Mouse (Mus musculus): ENCODE data around the gene Lrrc45. TPM values are rescaled to one million over a fixed set of nuclear protein-coding genes. Genes with fewer than 3 reads are reported as not detected.

Gene Lrrc45
- total and polyA plus RNA-seq, 2 experiments from 2014 or later: 44.8 to 51.0 TPM

GRCm38 (mm10) chr11:120731858-120732680, 18.3 kb downstream of the Lrrc45 start, which contains the start of gene Cbr2:
TSS of gene Cbr2 (minus strand) at chr11:120732114.
- H3K4me2 ChIP-seq (ENCODE audit: low read depth, low read length, poor library complexity, severe bottlenecking): no peak within 1 kb of the TSS
- WGBS: 76% methylated on average over 12 of the region's 12 CpGs
- DNase-seq (ENCODE audit: low spot score): no peak
- no peaks in the 10 kb centered on the region for H3K36me3 ChIP-seq (ENCODE audit: insufficient read depth, low read length)
- ATAC-seq (ENCODE audit: low FRiP score): no peak
- H3K27ac ChIP-seq (ENCODE audit: low read depth, low read length): no peak within 1 kb of the TSS
- H3K4me1 ChIP-seq (ENCODE audit: insufficient read depth, low read length): no peaks in the 10 kb centered on the region
- no peak within 1 kb of the TSS for H3K4me3 ChIP-seq (ENCODE audit: low read depth, low read length)
- TF ChIP-seq CTCF (IDR thresholded peaks at IDR 0.05): no peak
- no peaks in the 10 kb centered on the region for H3K27me3 ChIP-seq (ENCODE audit: insufficient read depth, low read length)
- no peak within 1 kb of the TSS for H3K9ac ChIP-seq (replicated peaks; ENCODE audit: low read length, poor library complexity, severe bottlenecking)
- H3K9me3 ChIP-seq (ENCODE audit: low read length): no peaks in the 10 kb centered on the region

DNA sequence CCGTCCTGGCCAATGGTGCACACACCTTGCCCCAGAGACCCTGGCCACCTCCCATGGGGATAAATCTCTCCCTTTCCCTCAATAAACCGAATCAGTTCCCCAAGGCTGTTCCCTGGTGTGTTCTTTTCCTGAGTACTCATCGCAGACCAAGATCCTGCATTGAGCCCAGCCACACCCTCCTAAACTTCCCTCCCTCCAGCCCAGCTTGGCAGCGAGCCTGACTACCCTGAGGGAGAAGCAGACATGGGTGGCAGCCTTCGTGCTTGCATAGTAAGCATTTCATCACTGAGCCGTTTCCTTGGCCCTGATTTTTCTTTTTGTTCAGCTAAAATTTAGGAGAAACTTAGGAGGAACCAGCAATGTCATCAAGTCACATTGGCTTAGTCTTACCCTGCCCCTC, 19.8 kb downstream of the Lrrc45 start:
- H3K4me1 ChIP-seq (ENCODE audit: insufficient read depth, low read length): no peaks in the 10 kb centered on the region
- H3K36me3 ChIP-seq (ENCODE audit: insufficient read depth, low read length): no peaks in the 10 kb centered on the region
- H3K9ac ChIP-seq (replicated peaks; ENCODE audit: low read length, poor library complexity, severe bottlenecking): no peak overlapping the region
- DNase-seq (ENCODE audit: low spot score) (no peak), ATAC-seq (ENCODE audit: low FRiP score) (no peak)
- WGBS: 64% methylated on average over 6 of the region's 6 CpGs
- TF ChIP-seq CTCF (IDR thresholded peaks at IDR 0.05): no peak
- no peak overlapping the region for H3K27ac ChIP-seq (ENCODE audit: low read depth, low read length)
- H3K9me3 ChIP-seq (ENCODE audit: low read length): no peaks in the 10 kb centered on the region
- no peak overlapping the region for H3K4me3 ChIP-seq (ENCODE audit: low read depth, low read length)
- H3K4me2 ChIP-seq (ENCODE audit: low read depth, low read length, poor library complexity, severe bottlenecking): no peak overlapping the region
- no peaks in the 10 kb centered on the region for H3K27me3 ChIP-seq (ENCODE audit: insufficient read depth, low read length)

DNA sequence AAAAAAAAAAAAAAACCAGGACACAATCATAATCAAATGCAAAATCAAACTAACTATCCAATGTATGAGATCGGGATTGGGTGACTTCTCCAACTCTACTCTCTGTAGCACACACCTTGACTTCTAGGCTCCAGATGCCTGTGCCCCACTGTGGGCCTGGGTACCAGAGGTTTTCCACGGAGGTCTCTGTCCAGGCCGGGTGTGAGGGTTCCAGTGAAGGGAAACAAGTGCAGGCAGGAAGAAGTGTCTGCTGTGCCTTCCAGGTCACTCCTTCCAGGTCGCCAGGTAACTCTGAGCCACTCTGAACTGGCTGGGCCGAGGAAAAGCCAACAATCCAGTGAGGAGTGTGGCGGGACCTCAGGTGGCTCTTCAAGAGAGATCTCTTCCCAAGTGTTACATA, 22.7 kb downstream of the Lrrc45 start:
- Histone ChIP-seq H3K36me3 (ENCODE audit: insufficient read depth, low read length) (no peaks in the 10 kb centered on the region), H3K4me3 (ENCODE audit: low read depth, low read length) (no peak overlapping the region), H3K9ac (replicated peaks; ENCODE audit: low read length, poor library complexity, severe bottlenecking) (no peak overlapping the region), H3K27ac (ENCODE audit: low read depth, low read length) (no peak overlapping the region), H3K4me1 (ENCODE audit: insufficient read depth, low read length) (no peaks in the 10 kb centered on the region), H3K4me2 (ENCODE audit: low read depth, low read length, poor library complexity, severe bottlenecking) (no peak overlapping the region), H3K27me3 (ENCODE audit: insufficient read depth, low read length) (no peaks in the 10 kb centered on the region), H3K9me3 (ENCODE audit: low read length) (no peaks in the 10 kb centered on the region)
- DNase-seq (ENCODE audit: low spot score) (no peak), ATAC-seq (ENCODE audit: low FRiP score) (no peak)
- TF ChIP-seq CTCF (IDR thresholded peaks at IDR 0.05): no peak
- 83% methylated on average over 6 of the region's 6 CpGs for WGBS

- DNase-seq (ENCODE audit: low spot score) (no peak), ATAC-seq (ENCODE audit: low FRiP score) (no peak)
- Histone ChIP-seq H3K4me1 (ENCODE audit: insufficient read depth, low read length) (no peaks in the 10 kb centered on the region), H3K27me3 (ENCODE audit: insufficient read depth, low read length) (no peaks in the 10 kb centered on the region), H3K4me2 (ENCODE audit: low read depth, low read length, poor library complexity, severe bottlenecking) (no peak overlapping the region), H3K27ac (ENCODE audit: low read depth, low read length) (no peak overlapping the region), H3K4me3 (ENCODE audit: low read depth, low read length) (no peak overlapping the region), H3K9me3 (ENCODE audit: low read length) (no peaks in the 10 kb centered on the region), H3K9ac (replicated peaks; ENCODE audit: low read length, poor library complexity, severe bottlenecking) (no peak overlapping the region), H3K36me3 (ENCODE audit: insufficient read depth, low read length) (no peaks in the 10 kb centered on the region)
- TF ChIP-seq CTCF (IDR thresholded peaks at IDR 0.05): no peak
- 94% methylated on average over 5 of the region's 5 CpGs for WGBS
These were observed 27.3 kb downstream of the Lrrc45 start for GRCm38 (mm10) chr11:120740981-120741380.

DNA sequence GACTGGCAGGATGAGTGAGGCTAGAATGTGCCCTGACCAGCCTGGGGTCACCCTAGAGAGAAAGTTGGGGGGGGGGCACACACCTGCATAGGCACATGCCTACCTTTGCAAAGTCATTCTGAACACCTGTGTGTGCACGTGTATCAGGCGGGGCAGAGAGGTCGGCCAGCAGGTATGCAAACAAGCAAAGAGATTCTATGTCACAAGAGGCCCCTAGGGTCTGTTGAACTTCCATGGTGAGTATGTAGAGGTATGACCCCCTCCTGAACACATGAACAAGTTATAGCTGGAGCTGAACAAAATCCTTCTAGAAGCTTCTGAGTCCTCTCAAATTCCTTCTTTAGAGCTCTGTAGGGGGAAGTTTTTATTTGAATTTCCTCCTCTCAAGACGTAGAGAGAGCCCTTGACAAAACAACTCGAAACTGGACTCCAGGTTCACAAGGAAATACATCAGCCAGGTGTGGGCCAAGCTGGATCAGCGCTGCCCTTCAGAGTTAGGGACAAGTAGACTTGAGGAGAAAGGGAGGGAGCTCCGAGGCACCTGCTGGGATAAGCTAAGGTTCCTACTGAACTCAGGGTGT, 30.5 kb downstream of the Lrrc45 start:
- no peak overlapping the region for H3K4me2 ChIP-seq (ENCODE audit: low read depth, low read length, poor library complexity, severe bottlenecking)

GRCm38 (mm10) chr11:120747974-120748373, 34.2 kb downstream of the Lrrc45 start:
- no peak overlapping the region for H3K4me3 ChIP-seq (ENCODE audit: low read depth, low read length)
- H3K4me2 ChIP-seq (ENCODE audit: low read depth, low read length, poor library complexity, severe bottlenecking): no peak overlapping the region

More for the DNA sequence above, 30.5 kb downstream of the Lrrc45 start:
- Histone ChIP-seq H3K9me3 (ENCODE audit: low read length) (no peaks in the 10 kb centered on the region), H3K4me1 (ENCODE audit: insufficient read depth, low read length) (no peaks in the 10 kb centered on the region), H3K27ac (ENCODE audit: low read depth, low read length) (no peak overlapping the region), H3K36me3 (ENCODE audit: insufficient read depth, low read length) (no peaks in the 10 kb centered on the region), H3K9ac (replicated peaks; ENCODE audit: low read length, poor library complexity, severe bottlenecking) (no peak overlapping the region), H3K27me3 (ENCODE audit: insufficient read depth, low read length) (no peaks in the 10 kb centered on the region), H3K4me3 (ENCODE audit: low read depth, low read length) (no peak overlapping the region)
- no peak for TF ChIP-seq CTCF (IDR thresholded peaks at IDR 0.05)
- DNase-seq (ENCODE audit: low spot score) (no peak), ATAC-seq (ENCODE audit: low FRiP score) (no peak)
- 80% methylated on average over 7 of the region's 7 CpGs for WGBS

More at GRCm38 (mm10) chr11:120747974-120748373, 34.2 kb downstream of the Lrrc45 start:
- WGBS: 84% methylated on average over 4 of the region's 4 CpGs
- no peak for ATAC-seq (ENCODE audit: low FRiP score)
- no peak for TF ChIP-seq CTCF (IDR thresholded peaks at IDR 0.05)
- H3K4me1 ChIP-seq (ENCODE audit: insufficient read depth, low read length): no peaks in the 10 kb centered on the region
- H3K9me3 ChIP-seq (ENCODE audit: low read length): no peaks in the 10 kb centered on the region
- no peak overlapping the region for H3K9ac ChIP-seq (replicated peaks; ENCODE audit: low read length, poor library complexity, severe bottlenecking)
- no peak overlapping the region for H3K27ac ChIP-seq (ENCODE audit: low read depth, low read length)
- no peaks in the 10 kb centered on the region for H3K27me3 ChIP-seq (ENCODE audit: insufficient read depth, low read length)
- no peak for DNase-seq (ENCODE audit: low spot score)
- H3K36me3 ChIP-seq (ENCODE audit: insufficient read depth, low read length): no peaks in the 10 kb centered on the region

Data from midbrain, postnatal 0 days (tissue).